In genomic region chr7:144407675-144408074, GRCm38 (mm10) we compare ENCODE assay signal across 14 mouse cellular contexts.
DNase-seq lines count a peak whose midpoint lies in the region; ATAC-seq and TF ChIP-seq lines count a peak whose summit lies in the region.
"Had no signal": no experiment of that assay in that cellular context is flagged by ENCODE, and none has a peak within 500 bp of the region (broad histone marks: within the 10 kb centered on the region; RNA-seq: fewer than 3 reads in every experiment).

No protein-coding gene starts in this region.

- H3K9me3 ChIP-seq in heart, embryonic 11.5 days (replicated peaks; ENCODE audit: control insufficient read depth, low read length), result no peaks in the 10 kb centered on the region
- H3K9me3 ChIP-seq in lung, embryonic 14.5 days (ENCODE audit: low read depth, low read length), result no peaks in the 10 kb centered on the region
- no peaks in the 10 kb centered on the region for H3K9me3 ChIP-seq in embryonic facial prominence, embryonic 10.5 days
- no peaks in the 10 kb centered on the region for H3K9me3 ChIP-seq in limb, embryonic 12.5 days
- H3K9me3 ChIP-seq: G1E; heart, embryonic 15.5 days had no signal

- peaks cover 17% of the 10 kb centered on the region; the same call in 1 of the 2 replicates for H3K27me3 ChIP-seq in heart, embryonic 11.5 days (ENCODE audit: control insufficient read depth, insufficient read depth, low read length)
- H3K27me3 ChIP-seq in heart, adult 2 months (ENCODE audit: control insufficient read depth, insufficient read depth, low read length), result no peaks in the 10 kb centered on the region
- no peaks in the 10 kb centered on the region for H3K27me3 ChIP-seq in lung, embryonic 14.5 days (ENCODE audit: insufficient read depth, low read length)
- no peaks in the 10 kb centered on the region for H3K27me3 ChIP-seq in embryonic facial prominence, embryonic 10.5 days (replicated peaks; ENCODE audit: low read depth, poor library complexity, severe bottlenecking)
- no peaks in the 10 kb centered on the region for H3K27me3 ChIP-seq in limb, embryonic 12.5 days

- no peak overlapping the region for H3K9ac ChIP-seq in heart, embryonic 11.5 days (ENCODE audit: low read depth, low read length)
- no peak overlapping the region for H3K9ac ChIP-seq in heart, adult 2 months (ENCODE audit: low read depth, low read length)
- H3K9ac ChIP-seq in lung, embryonic 14.5 days, result no peak overlapping the region
- no peak overlapping the region for H3K9ac ChIP-seq in limb, embryonic 12.5 days (replicated peaks)
- H3K9ac ChIP-seq: heart, embryonic 15.5 days had no signal

- no peaks in the 10 kb centered on the region for H3K79me2 ChIP-seq in heart, adult 2 months (replicated peaks; ENCODE audit: control insufficient read depth, insufficient read depth, low read length)

- peak overlapping the region; percentile 29 for H3K4me2 ChIP-seq in heart, embryonic 11.5 days
- no peak overlapping the region for H3K4me2 ChIP-seq in lung, embryonic 14.5 days
- no peak overlapping the region for H3K4me2 ChIP-seq in limb, embryonic 12.5 days
- H3K4me2 ChIP-seq: heart, embryonic 15.5 days; liver, embryonic 11.5 days had no signal

- no peak for DNase-seq in heart, adult 2 months
- peak; percentile 38 for DNase-seq in lung, embryonic 14.5 days
- no peak for DNase-seq in lung, adult 18-20 months
- DNase-seq in embryonic facial prominence, embryonic 10.5 days (ENCODE audit: low spot score), result no peak
- no peak for DNase-seq in heart, postnatal 14 days
- DNase-seq: adrenal gland, postnatal 14 days; gastrocnemius, postnatal 25 days had no signal

- peaks cover 9% of the 10 kb centered on the region for H3K4me1 ChIP-seq in heart, embryonic 11.5 days (ENCODE audit: control insufficient read depth, insufficient read depth, low read length)
- no peaks in the 10 kb centered on the region for H3K4me1 ChIP-seq in heart, adult 2 months (ENCODE audit: control insufficient read depth, insufficient read depth, low read length)
- H3K4me1 ChIP-seq in lung, embryonic 14.5 days (ENCODE audit: insufficient read depth), result peaks cover 4% of the 10 kb centered on the region; the same call in 1 of the 2 replicates
- peaks cover 26% of the 10 kb centered on the region for H3K4me1 ChIP-seq in embryonic facial prominence, embryonic 10.5 days
- H3K4me1 ChIP-seq in limb, embryonic 12.5 days (replicated peaks), result peaks cover 18% of the 10 kb centered on the region
- H3K4me1 ChIP-seq: heart, embryonic 15.5 days had no signal

- H3K27ac ChIP-seq in heart, embryonic 11.5 days (ENCODE audit: low read depth, low read length), result no peak overlapping the region
- no peak overlapping the region for H3K27ac ChIP-seq in heart, adult 2 months
- H3K27ac ChIP-seq in lung, embryonic 14.5 days (ENCODE audit: low read depth), result no peak overlapping the region
- H3K27ac ChIP-seq in embryonic facial prominence, embryonic 10.5 days (replicated peaks), result peak overlapping the region; percentile 49; the same call in 1 of the 2 replicates
- H3K27ac ChIP-seq in limb, embryonic 12.5 days, result peak overlapping the region; percentile 62; the same call in 1 of the 2 replicates
- H3K27ac ChIP-seq: heart, embryonic 15.5 days had no signal

- no peak for ATAC-seq in heart, embryonic 11.5 days (replicated peaks; ENCODE audit: insufficient number of reproducible peaks, low FRiP score, low TSS enrichment)
- ATAC-seq in lung, embryonic 14.5 days (ENCODE audit: insufficient read depth), result peak; percentile 65; the same call in 1 of the 2 replicates
- ATAC-seq in limb, embryonic 12.5 days (ENCODE audit: insufficient number of reproducible peaks, insufficient read depth, low FRiP score, low TSS enrichment, low read depth), result no peak
- no peak for ATAC-seq in granulocyte monocyte progenitor cell, adult 5-6 weeks (replicated peaks; ENCODE audit: poor library complexity, severe bottlenecking)
- ATAC-seq: forebrain, embryonic 14.5 days had no signal

- TF ChIP-seq POLR2A in heart, adult 2 months (IDR thresholded peaks at IDR 0.05; ENCODE audit: insufficient read depth, low read depth, low read length), result no peak

- TF ChIP-seq CTCF in heart, adult 2 months (IDR thresholded peaks at IDR 0.05), result no peak
- no peak for TF ChIP-seq CTCF in lung, embryonic 14.5 days (IDR thresholded peaks at IDR 0.05; ENCODE audit: low read depth)

- no peaks in the 10 kb centered on the region for H3K36me3 ChIP-seq in heart, embryonic 11.5 days (ENCODE audit: control insufficient read depth, insufficient read depth, low read length)
- no peaks in the 10 kb centered on the region for H3K36me3 ChIP-seq in heart, adult 2 months (ENCODE audit: control insufficient read depth, insufficient read depth, low read length)
- no peaks in the 10 kb centered on the region for H3K36me3 ChIP-seq in lung, embryonic 14.5 days (ENCODE audit: insufficient read depth)
- no peaks in the 10 kb centered on the region; the same call in 1 of the 2 replicates for H3K36me3 ChIP-seq in embryonic facial prominence, embryonic 10.5 days (replicated peaks)
- H3K36me3 ChIP-seq in limb, embryonic 12.5 days, result no peaks in the 10 kb centered on the region
- H3K36me3 ChIP-seq: G1E; heart, embryonic 15.5 days had no signal

- no peak overlapping the region for H3K4me3 ChIP-seq in heart, embryonic 11.5 days (ENCODE audit: low read depth, low read length)
- no peak overlapping the region for H3K4me3 ChIP-seq in heart, adult 2 months
- H3K4me3 ChIP-seq in lung, embryonic 14.5 days (ENCODE audit: low read depth, low read length), result no peak overlapping the region
- H3K4me3 ChIP-seq in embryonic facial prominence, embryonic 10.5 days, result no peak overlapping the region
- no peak overlapping the region for H3K4me3 ChIP-seq in limb, embryonic 12.5 days (replicated peaks)
- H3K4me3 ChIP-seq: heart, embryonic 15.5 days had no signal

- 40% methylated on average over 4 of the region's 4 CpGs for WGBS in heart, embryonic 11.5 days (ENCODE audit: insufficient replicate concordance)
- WGBS in heart, adult 2 months, result 29% methylated on average over 4 of the region's 4 CpGs
- WGBS in lung, embryonic 14.5 days, result 24% methylated on average over 4 of the region's 4 CpGs
- WGBS in embryonic facial prominence, embryonic 10.5 days, result 74% methylated on average over 4 of the region's 4 CpGs
- 46% methylated on average over 4 of the region's 4 CpGs for WGBS in limb, embryonic 12.5 days

- intact Hi-C loops in heart, adult 2 months (cut with DNase I), result no loop called here
- intact Hi-C loops in heart, postnatal 14 days (cut with DNase I), result no loop called here

- TF ChIP-seq EP300 in heart, adult 2 months (IDR thresholded peaks at IDR 0.05; ENCODE audit: insufficient read depth, low read depth, low read length), result no peak

Comparison
In these comparisons a context has a peak if more than half of its experiments do, and no peak if none do; other contexts are left out.
1. H3K27ac ChIP-seq: peak in embryonic facial prominence, embryonic 10.5 days (single experiment) and limb, embryonic 12.5 days (single experiment); none in heart, embryonic 11.5 days (single experiment), heart, adult 2 months (single experiment) and lung, embryonic 14.5 days (single experiment).